Mouse (Mus musculus) neural tube, embryonic 12.5 days (tissue): ENCODE measurements around the gene BC030499. TPM values are rescaled to one million over a fixed set of nuclear protein-coding genes. Genes with fewer than 3 reads are reported as not detected.
A peak's percentile ranks its signal among the peaks of the same experiment; 100 is the strongest.
"Not testable (repeated sequence)": the region's sequence is repeated elsewhere in the genome, so short reads cannot be mapped to it uniquely, and the experiment has no call there.

Experiments used
- ATAC-seq: fragments of 200-750 bp; cut with Nextera tagmentation; 2 replicates; pipeline ENCODE4 v1.8.0; 2017; ENCODE audit warnings: low read depth, mild to moderate bottlenecking, moderate TSS enrichment, moderate library complexity; ENCODE audit not compliant: low FRiP score
- H3K27ac ChIP-seq: fragments of 300-500 bp; sonication (generic); 2 replicates; pipeline ENCODE4 v1.5.1; 2016
- H3K27me3 ChIP-seq: fragments of 300-500 bp; sonication (generic); replicated peaks from 2 replicates; pipeline ENCODE4 v1.6.1; 2016; ENCODE audit warnings: mild to moderate bottlenecking
- H3K36me3 ChIP-seq: fragments of 300-500 bp; sonication (generic); 2 replicates; pipeline ENCODE4 v1.6.1; 2016; ENCODE audit warnings: mild to moderate bottlenecking
- H3K4me1 ChIP-seq: fragments of 300-500 bp; sonication (generic); 2 replicates; pipeline ENCODE4 v1.6.1; 2016
- H3K4me2 ChIP-seq: fragments of 300-500 bp; sonication (generic); replicated peaks from 2 replicates; pipeline ENCODE4 v1.6.1; 2016; ENCODE audit warnings: mild to moderate bottlenecking
- H3K4me3 ChIP-seq: fragments of 300-500 bp; sonication (generic); 2 replicates; pipeline ENCODE4 v1.5.1; 2016
- H3K9ac ChIP-seq: fragments of 300-500 bp; sonication (generic); 2 replicates; pipeline ENCODE4 v1.6.1; 2016; ENCODE audit warnings: mild to moderate bottlenecking
- H3K9me3 ChIP-seq: fragments of 300-500 bp; sonication (generic); 2 replicates; pipeline ENCODE4 v1.6.1; 2016; ENCODE audit warnings: mild to moderate bottlenecking
- WGBS: fragments of 180-500 bp; shearing (Covaris S2); methylation state at CpG from one replicate; pipeline ENCODE4 v1.1.7; 2016; 5-methylcytosine and 5-hydroxymethylcytosine counted together
- polyA plus RNA-seq: library from polyadenylated mRNA; unstranded; fragments of >200 nt; fragmentation: Nextera tagmentation; extraction: Ambion mirVana; gene quantifications from 2 replicates; pipeline ENCODE4 v1.2.1, GENCODE M21; 2016

BC030499 gene
- polyA plus RNA-seq, 1 experiment from 2014 or later: 0.20 TPM

- 88% methylated on average over 13 of the region's 13 CpGs for WGBS
- no peaks in the 10 kb centered on the region for H3K4me1 ChIP-seq
These were observed 18.7 kb upstream of the BC030499 start for GRCm38 (mm10) chr11:78271986-78272385.

GRCm38 (mm10) chr11:78275596-78275995, 15.0 kb upstream of the BC030499 start:
- Histone ChIP-seq H3K4me3 (no peak overlapping the region), H3K9ac (no peak overlapping the region), H3K4me1 (no peaks in the 10 kb centered on the region), H3K36me3 (peaks cover 95% of the 10 kb centered on the region), H3K27ac (no peak overlapping the region), H3K27me3 (no peaks in the 10 kb centered on the region), H3K9me3 (no peaks in the 10 kb centered on the region), H3K4me2 (no peak overlapping the region)
- no peak for ATAC-seq
- WGBS: 100% methylated on average over 1 of the region's 1 CpGs

More at GRCm38 (mm10) chr11:78271986-78272385, 18.7 kb upstream of the BC030499 start:
- H3K4me2 ChIP-seq: no peak overlapping the region
- H3K4me3 ChIP-seq: no peak overlapping the region
- H3K9me3 ChIP-seq: no peaks in the 10 kb centered on the region
- ATAC-seq: no peak
- H3K27ac ChIP-seq: no peak overlapping the region
- H3K36me3 ChIP-seq: peaks cover 92% of the 10 kb centered on the region
- H3K9ac ChIP-seq: no peak overlapping the region
- no peaks in the 10 kb centered on the region for H3K27me3 ChIP-seq

- not testable (repeated sequence) for H3K4me3 ChIP-seq, H3K4me2 ChIP-seq, H3K9ac ChIP-seq, H3K27ac ChIP-seq, H3K9me3 ChIP-seq, H3K4me1 ChIP-seq, H3K27me3 ChIP-seq, ATAC-seq
- H3K36me3 ChIP-seq: peaks cover 97% of the 10 kb centered on the region
- WGBS: 94% methylated on average over 4 of the region's 4 CpGs
These were observed 14.5 kb upstream of the BC030499 start for GRCm38 (mm10) chr11:78276169-78276568.

GRCm38 (mm10) chr11:78278853-78279252, 11.8 kb upstream of the BC030499 start:
- ATAC-seq: no peak

GRCm38 (mm10) chr11:78279586-78279985, 11.1 kb upstream of the BC030499 start:
- no peaks in the 10 kb centered on the region for H3K4me1 ChIP-seq
- H3K4me3 ChIP-seq: no peak overlapping the region
- peaks cover 94% of the 10 kb centered on the region for H3K36me3 ChIP-seq
- ATAC-seq: no peak
- no peak overlapping the region for H3K4me2 ChIP-seq
- no peaks in the 10 kb centered on the region for H3K9me3 ChIP-seq
- no peak overlapping the region for H3K27ac ChIP-seq
- no peaks in the 10 kb centered on the region for H3K27me3 ChIP-seq
- no peak overlapping the region for H3K9ac ChIP-seq
- 89% methylated on average over 4 of the region's 4 CpGs for WGBS

More at GRCm38 (mm10) chr11:78278853-78279252, 11.8 kb upstream of the BC030499 start:
- H3K9me3 ChIP-seq: no peaks in the 10 kb centered on the region
- H3K27ac ChIP-seq: no peak overlapping the region
- H3K4me3 ChIP-seq: no peak overlapping the region
- no peak overlapping the region for H3K9ac ChIP-seq
- H3K4me2 ChIP-seq: no peak overlapping the region
- no peaks in the 10 kb centered on the region for H3K27me3 ChIP-seq
- no peaks in the 10 kb centered on the region for H3K4me1 ChIP-seq
- WGBS: 93% methylated on average over 7 of the region's 7 CpGs
- peaks cover 94% of the 10 kb centered on the region for H3K36me3 ChIP-seq

GRCm38 (mm10) chr11:78289146-78289763, 1.4 kb upstream of the BC030499 start:
- Histone ChIP-seq H3K4me2 (no peak overlapping the region), H3K9ac (no peak overlapping the region), H3K4me3 (no peak overlapping the region), H3K27ac (no peak overlapping the region), H3K4me1 (no peaks in the 10 kb centered on the region), H3K36me3 (peaks cover 78% of the 10 kb centered on the region), H3K27me3 (no peaks in the 10 kb centered on the region), H3K9me3 (no peaks in the 10 kb centered on the region)
- WGBS: 94% methylated on average over 7 of the region's 7 CpGs
- no peak for ATAC-seq

- Histone ChIP-seq H3K36me3 (peaks cover 35% of the 10 kb centered on the region), H3K4me2 (no peak overlapping the region), H3K9me3 (no peaks in the 10 kb centered on the region), H3K27me3 (no peaks in the 10 kb centered on the region), H3K27ac (no peak overlapping the region), H3K4me1 (no peaks in the 10 kb centered on the region), H3K4me3 (no peak overlapping the region), H3K9ac (no peak overlapping the region)
- ATAC-seq: no peak
- WGBS: 94% methylated on average over 6 of the region's 6 CpGs
These were observed 3.9 kb downstream of the BC030499 start for GRCm38 (mm10) chr11:78294585-78294984.

- Histone ChIP-seq H3K27me3 (no peaks in the 10 kb centered on the region), H3K4me2 (peak overlapping the region; percentile 85), H3K36me3 (peaks cover 22% of the 10 kb centered on the region), H3K9me3 (no peaks in the 10 kb centered on the region), H3K4me3 (peak overlapping the region; percentile 68), H3K4me1 (no peaks in the 10 kb centered on the region), H3K27ac (no peak overlapping the region), H3K9ac (0 out of 2 replicates have a peak overlapping the region, but pooled peaks have one; percentile 36)
- no peak for ATAC-seq
- WGBS: 66% methylated on average over 7 of the region's 7 CpGs
These were observed 10.3 kb downstream of the BC030499 start for GRCm38 (mm10) chr11:78300917-78301316.

- peak; percentile 99 for ATAC-seq
- H3K36me3 ChIP-seq: peaks cover 22% of the 10 kb centered on the region
- H3K4me3 ChIP-seq: peak within 1 kb of the TSS; percentile 68
- peak within 1 kb of the TSS; percentile 85 for H3K4me2 ChIP-seq
- no peaks in the 10 kb centered on the region for H3K27me3 ChIP-seq
- H3K9me3 ChIP-seq: no peaks in the 10 kb centered on the region
- peak within 1 kb of the TSS; percentile 58 for H3K9ac ChIP-seq
- WGBS: under 1% methylated on average over 49 of the region's 49 CpGs
- no peak within 1 kb of the TSS for H3K27ac ChIP-seq
- H3K4me1 ChIP-seq: no peaks in the 10 kb centered on the region
These were observed 10.9 kb downstream of the BC030499 start, which contains the start of gene Spag5 for GRCm38 (mm10) chr11:78301357-78302084. Gene Spag5 (plus strand): TSS chr11:78301529.

GRCm38 (mm10) chr11:78305272-78305671, 14.6 kb downstream of the BC030499 start:
- H3K27ac ChIP-seq: no peak overlapping the region
- no peak for ATAC-seq

GRCm38 (mm10) chr11:78310861-78311511, 20.3 kb downstream of the BC030499 start:
- no peaks in the 10 kb centered on the region for H3K27me3 ChIP-seq
- no peaks in the 10 kb centered on the region for H3K9me3 ChIP-seq
- 87% methylated on average over 8 of the region's 8 CpGs for WGBS
- H3K4me3 ChIP-seq: no peak overlapping the region
- H3K27ac ChIP-seq: no peak overlapping the region
- H3K4me1 ChIP-seq: no peaks in the 10 kb centered on the region
- H3K4me2 ChIP-seq: no peak overlapping the region
- peaks cover 57% of the 10 kb centered on the region for H3K36me3 ChIP-seq
- no peak for ATAC-seq
- no peak overlapping the region for H3K9ac ChIP-seq

More at GRCm38 (mm10) chr11:78305272-78305671, 14.6 kb downstream of the BC030499 start:
- H3K9me3 ChIP-seq: no peaks in the 10 kb centered on the region
- H3K4me2 ChIP-seq: no peak overlapping the region
- H3K27me3 ChIP-seq: no peaks in the 10 kb centered on the region
- no peak overlapping the region for H3K4me3 ChIP-seq
- WGBS: 94% methylated on average over 4 of the region's 4 CpGs
- no peaks in the 10 kb centered on the region for H3K4me1 ChIP-seq
- no peak overlapping the region for H3K9ac ChIP-seq
- peaks cover 34% of the 10 kb centered on the region for H3K36me3 ChIP-seq

- Histone ChIP-seq H3K4me2 (no peak overlapping the region), H3K27ac (no peak overlapping the region), H3K27me3 (no peaks in the 10 kb centered on the region), H3K9ac (no peak overlapping the region), H3K9me3 (no peaks in the 10 kb centered on the region), H3K4me1 (no peaks in the 10 kb centered on the region), H3K4me3 (no peak overlapping the region), H3K36me3 (peaks cover 77% of the 10 kb centered on the region)
- ATAC-seq: no peak
- 93% methylated on average over 2 of the region's 2 CpGs for WGBS
These were observed 23.0 kb downstream of the BC030499 start for GRCm38 (mm10) chr11:78313662-78314061.
